Mouse (Mus musculus) liver, postnatal 0 days (tissue): Measurements from ENCODE around the gene Fat3.
A peak's percentile ranks its signal among the peaks of the same experiment; 100 is the strongest.

Experiments used
- CTCF ChIP-seq: sonication (generic); IDR thresholded peaks from 2 replicates; pipeline ENCODE4 v1.5.1; 2016; ENCODE audit warnings: antibody characterized with exemption, low read depth
- EP300 ChIP-seq: IDR thresholded peaks from 2 replicates; pipeline ENCODE4 v1.6.1; 2016; ENCODE audit warnings: antibody characterized with exemption, low read depth, mild to moderate bottlenecking

GRCm38 (mm10) chr9:15939594-15939993 lies 561.5 kb downstream of the Fat3 start:
- peak; percentile 57 for TF ChIP-seq CTCF
- TF ChIP-seq EP300, result no peak
